Mouse (Mus musculus) WW6 (cell line): ENCODE data around the gene Emilin3.

Source experiments
- DNase-seq: peaks from one replicate; pipeline ENCODE4 v3.0.0-alpha.2; 2013; ENCODE audit warnings: low read depth, low spot score

Gene Emilin3

GRCm38 (mm10) chr2:160874231-160874877 lies 37.8 kb downstream of the Emilin3 start:
- no peak for DNase-seq

GRCm38 (mm10) chr2:160872890-160873382 lies 39.2 kb downstream of the Emilin3 start, which contains the start of gene Zhx3:
Gene Zhx3, minus strand, starts transcription at chr2:160872998.
- DNase-seq, result peak; percentile 55

- DNase-seq, result no peak
Measured at GRCm38 (mm10) chr2:160872395-160872794, 39.7 kb downstream of the Emilin3 start.

- DNase-seq, result no peak
Measured at GRCm38 (mm10) chr2:160871310-160871709, 40.8 kb downstream of the Emilin3 start.

- no peak for DNase-seq
Measured at GRCm38 (mm10) chr2:160869446-160869845, 42.7 kb downstream of the Emilin3 start.

- DNase-seq, result no peak
Measured at GRCm38 (mm10) chr2:160865266-160865665, 46.9 kb downstream of the Emilin3 start.

- no peak for DNase-seq
Measured at GRCm38 (mm10) chr2:160864112-160864511, 48.0 kb downstream of the Emilin3 start.

- no peak for DNase-seq
Measured at GRCm38 (mm10) chr2:160860363-160860762, 51.8 kb downstream of the Emilin3 start.
